Mouse (Mus musculus) CD8-positive naive resting alpha-beta T cell, adult 57 days (primary cell): ENCODE results near the gene Taar7f. TPM values are rescaled to one million over a fixed set of nuclear protein-coding genes. Genes with fewer than 3 reads are reported as not detected.

Experiments
- total RNA-seq: library from RNA; stranded (reverse); gene quantifications from one replicate; pipeline ENCODE4 v1.2.4, GENCODE M21; 2023

The Taar7f gene
- total RNA-seq, result not detected

GRCm38 (mm10) chr10:24049210-24049609 is at the start of gene Taar7f:
Gene Taar7f (plus strand): TSS chr10:24049510.

GRCm38 (mm10) chr10:23999639-24000038 is 49.7 kb upstream of the Taar7f start, which contains the start of gene Taar7b:
Gene Taar7b (plus strand): TSS chr10:23999939.

DNA sequence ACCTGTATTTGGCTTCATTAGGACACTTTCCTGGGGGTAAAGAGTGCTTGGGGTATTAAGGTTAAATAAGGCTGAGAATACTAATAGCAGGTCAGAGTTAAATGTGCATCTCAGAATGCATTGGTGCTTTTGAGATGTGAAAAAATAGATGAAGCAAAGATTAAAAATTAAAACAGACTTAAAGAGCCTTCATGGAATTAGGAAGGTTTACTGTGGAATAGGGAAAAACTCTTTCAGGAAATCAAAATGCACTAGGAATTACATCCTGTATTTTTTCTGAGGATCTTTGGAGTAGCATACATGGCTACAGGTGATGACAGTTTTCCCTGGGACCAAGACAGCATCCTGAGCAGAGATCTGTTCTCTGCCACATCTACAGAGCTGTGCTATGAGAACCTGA is 22.4 kb upstream of the Taar7f start, which contains the start of gene Taar7d:
Gene Taar7d (plus strand): TSS at position 301 of the 400 bp plus-strand sequence.

DNA sequence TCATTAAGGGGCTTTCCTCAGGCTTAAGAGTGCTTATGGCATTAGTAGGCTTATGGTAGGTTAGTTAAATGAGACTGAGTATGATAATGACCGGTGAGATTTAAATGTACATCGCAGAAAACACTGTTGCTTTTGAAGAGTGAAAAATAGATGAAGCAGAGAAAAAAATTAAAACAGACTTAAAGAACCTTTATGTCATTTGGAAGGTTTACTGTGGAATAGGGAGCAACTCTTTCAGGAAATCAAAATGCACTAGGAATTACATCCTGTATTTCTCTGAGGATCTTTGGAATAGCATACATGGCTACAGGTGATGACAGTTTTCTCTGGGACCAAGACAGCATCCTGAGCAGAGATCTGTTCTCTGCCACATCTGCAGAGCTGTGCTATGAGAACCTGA is 12.0 kb upstream of the Taar7f start, which contains the start of gene Taar7e:
Gene Taar7e (plus strand): TSS at position 301 of the 400 bp plus-strand sequence.

GRCm38 (mm10) chr10:24076200-24076599 is 26.9 kb downstream of the Taar7f start, which contains the start of gene Taar8a:
Gene Taar8a (plus strand): TSS chr10:24076500.

DNA sequence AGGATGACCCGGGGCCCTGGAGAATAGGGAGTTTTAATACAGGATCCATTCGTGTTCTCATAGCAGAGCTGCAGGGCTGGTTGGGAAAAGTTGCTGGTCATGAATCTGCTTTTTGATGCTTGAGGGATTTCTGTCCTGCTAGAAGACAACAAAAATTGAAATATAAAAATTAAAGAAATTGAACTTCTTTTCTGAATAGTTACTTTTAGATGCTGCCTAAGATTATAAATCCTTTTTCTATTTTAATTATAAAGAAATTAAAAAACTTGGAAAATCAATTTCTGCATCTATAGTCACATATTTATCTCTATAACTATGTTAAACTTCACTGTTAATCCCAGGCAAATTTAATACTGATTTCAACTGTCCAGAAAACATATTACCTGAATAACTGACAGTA is 42.9 kb downstream of the Taar7f start, which contains the start of gene Taar8b:
Gene Taar8b (minus strand): TSS at position 101 of the 400 bp plus-strand sequence.

Other genes starting within 250 kb of the Taar7f start
- not detected for gene Vnn3, start 198.0 kb upstream of the Taar7f start, total RNA-seq
- gene Vnn1, start 154.8 kb upstream of the Taar7f start, total RNA-seq, result not detected
- gene Taar1, start 129.2 kb upstream of the Taar7f start, total RNA-seq, result not detected
- gene Taar2, start 110.9 kb upstream of the Taar7f start, total RNA-seq, result not detected
- gene Taar3, start 100.0 kb upstream of the Taar7f start, total RNA-seq, result not detected
- gene Taar4, start 89.0 kb upstream of the Taar7f start, total RNA-seq, result not detected
- gene Taar5, start 78.8 kb upstream of the Taar7f start, total RNA-seq, result not detected
- gene Taar6, start 63.9 kb upstream of the Taar7f start, total RNA-seq, result not detected
- gene Taar7a, start 56.0 kb upstream of the Taar7f start, total RNA-seq, result not detected
- gene Taar7b, start 49.6 kb upstream of the Taar7f start, total RNA-seq, result not detected
- gene Taar7d, start 22.3 kb upstream of the Taar7f start, total RNA-seq, result not detected
- not detected for gene Taar7e, start 11.9 kb upstream of the Taar7f start, total RNA-seq
- not detected for gene Taar8a, start 27.0 kb downstream of the Taar7f start, total RNA-seq
- gene Taar8b, start 42.8 kb downstream of the Taar7f start, total RNA-seq, result not detected
- gene Taar8c, start 52.4 kb downstream of the Taar7f start, total RNA-seq, result not detected
- gene Taar9, start 60.0 kb downstream of the Taar7f start, total RNA-seq, result not detected
- gene Stx7, start 99.8 kb downstream of the Taar7f start, total RNA-seq, result 38.6 TPM
- gene Moxd1, start 174.0 kb downstream of the Taar7f start, total RNA-seq, result not detected